Mouse (Mus musculus) stomach, postnatal 0 days (tissue): ENCODE results near the gene Pfkfb4.

Experiments
- CTCF ChIP-seq: IDR thresholded peaks from 2 replicates; pipeline ENCODE4 v1.5.1; 2016; ENCODE audit warnings: antibody characterized with exemption, low read depth, mild to moderate bottlenecking, moderate library complexity
- EP300 ChIP-seq: optimal IDR thresholded peaks from 2 replicates; pipeline ENCODE3; 2016; ENCODE audit warnings: antibody characterized with exemption

DNA sequence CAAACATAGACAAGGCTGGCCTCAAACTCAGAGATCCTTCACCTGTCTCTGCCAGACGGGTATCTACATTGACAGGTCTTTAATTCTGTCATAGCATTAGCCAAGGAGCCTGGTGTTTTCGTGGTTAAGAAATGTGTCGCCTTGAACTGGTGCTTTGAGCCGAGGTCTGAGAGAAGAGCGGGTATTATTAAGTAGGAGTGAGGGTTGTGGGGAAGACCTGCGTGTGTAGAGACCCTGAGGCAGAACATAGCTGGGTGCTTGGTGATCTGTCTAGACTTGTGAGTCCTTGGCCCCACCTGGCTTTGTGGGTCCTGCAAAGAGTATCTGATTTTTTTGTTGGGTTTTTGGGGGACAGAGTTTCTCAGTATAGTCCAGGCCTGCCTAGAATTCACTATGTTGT lies 62.3 kb downstream of the Pfkfb4 start:
- TF ChIP-seq CTCF (no peak), EP300 (no peak)
